Mouse (Mus musculus) MEL (cell line): ENCODE data around the gene Spag5.

Source experiments
- EP300 ChIP-seq, 2 experiments: IDR thresholded peaks; 2 replicates each; pipeline ENCODE4 v1.6.1; 2011; ENCODE audit warnings: improper control_type of control experiment in 2 of 2, low read length in 2 of 2, low read depth in 1 of 2, mild to moderate bottlenecking in 1 of 2
- KAT2A ChIP-seq: conservative IDR thresholded peaks from 2 replicates; pipeline ENCODE4 v1.6.1; 2012; ENCODE audit warnings: low read depth, low read length, improper control_type of control experiment, inconsistent platforms
- TAL1 ChIP-seq: IDR thresholded peaks from 2 replicates; pipeline ENCODE4 v1.6.1; 2012; ENCODE audit warnings: mild to moderate bottlenecking, inconsistent platforms, low read length, moderate library complexity, mixed read lengths
- ZC3H11A ChIP-seq: IDR thresholded peaks from 2 replicates; pipeline ENCODE4 v1.6.1; 2012; ENCODE audit warnings: low read depth, mild to moderate bottlenecking, inconsistent platforms, low read length, improper control_type of control experiment

- TF ChIP-seq TAL1: no peak
- TF ChIP-seq KAT2A: no peak
- TF ChIP-seq EP300 (IDR thresholded peaks at IDR 0.05; ENCODE audit: low read depth in 1 of 2, low read length in 2 of 2): no peak
- no peak for TF ChIP-seq ZC3H11A
Observed at GRCm38 (mm10) chr11:78327634-78328511, 26.5 kb downstream of the Spag5 start, which contains the start of gene Pigs.
